Mouse (Mus musculus): ENCODE data around the gene Pou2f2. TPM values are rescaled to one million over a fixed set of nuclear protein-coding genes. Genes with fewer than 3 reads are reported as not detected.

The Pou2f2 gene
- polyA plus RNA-seq, 1 experiment from 2014 or later: 2.9 TPM

GRCm38 (mm10) chr7:25087972-25088371 lies 91.6 kb downstream of the Pou2f2 start:
- TF ChIP-seq EP300 (IDR thresholded peaks at IDR 0.05; ENCODE audit: low read depth) (no peak), CTCF (IDR thresholded peaks at IDR 0.05; ENCODE audit: low read depth) (no peak)
- ATAC-seq: no peak
- no peak for DNase-seq

GRCm38 (mm10) chr7:25087256-25087912 lies 92.1 kb downstream of the Pou2f2 start:
- Histone ChIP-seq H3K27ac (ENCODE audit: low read depth) (no peak overlapping the region), H3K4me3 (ENCODE audit: low read depth, low read length) (no peak overlapping the region), H3K4me1 (ENCODE audit: insufficient read depth) (peaks cover 22% of the 10 kb centered on the region), H3K36me3 (replicated peaks; ENCODE audit: insufficient read depth, low read length) (peaks cover 20% of the 10 kb centered on the region), H3K9ac (replicated peaks) (no peak overlapping the region), H3K27me3 (ENCODE audit: insufficient read depth, low read length) (0 out of 2 replicates have a peak, but pooled peaks cover 4% of the 10 kb centered on the region), H3K9me3 (ENCODE audit: low read length) (no peaks in the 10 kb centered on the region), H3K4me2 (ENCODE audit: low read depth, low read length) (no peak overlapping the region)
- ATAC-seq (no peak), DNase-seq (no peak)
- no peak for TF ChIP-seq EP300 (IDR thresholded peaks at IDR 0.05; ENCODE audit: low read depth)
- TF ChIP-seq CTCF (IDR thresholded peaks at IDR 0.05; ENCODE audit: low read depth): no peak
- 70% methylated on average over 10 of the region's 10 CpGs for WGBS (ENCODE audit: insufficient replicate concordance)

More at GRCm38 (mm10) chr7:25087972-25088371, 91.6 kb downstream of the Pou2f2 start:
- Histone ChIP-seq H3K4me3 (ENCODE audit: low read depth, low read length) (no peak overlapping the region), H3K27me3 (ENCODE audit: insufficient read depth, low read length) (0 out of 2 replicates have a peak, but pooled peaks cover 4% of the 10 kb centered on the region), H3K4me1 (ENCODE audit: insufficient read depth) (peaks cover 22% of the 10 kb centered on the region), H3K9me3 (ENCODE audit: low read length) (no peaks in the 10 kb centered on the region), H3K9ac (replicated peaks) (no peak overlapping the region), H3K36me3 (replicated peaks; ENCODE audit: insufficient read depth, low read length) (peaks cover 14% of the 10 kb centered on the region), H3K4me2 (ENCODE audit: low read depth, low read length) (no peak overlapping the region), H3K27ac (ENCODE audit: low read depth) (no peak overlapping the region)
- WGBS (ENCODE audit: insufficient replicate concordance): 43% methylated on average over 5 of the region's 5 CpGs

- Histone ChIP-seq H3K4me2 (ENCODE audit: low read depth, low read length) (no peak overlapping the region), H3K4me1 (ENCODE audit: insufficient read depth) (peaks cover 22% of the 10 kb centered on the region), H3K9ac (replicated peaks) (no peak overlapping the region), H3K4me3 (ENCODE audit: low read depth, low read length) (no peak overlapping the region), H3K36me3 (replicated peaks; ENCODE audit: insufficient read depth, low read length) (peaks cover 27% of the 10 kb centered on the region), H3K9me3 (ENCODE audit: low read length) (no peaks in the 10 kb centered on the region), H3K27me3 (ENCODE audit: insufficient read depth, low read length) (no peaks in the 10 kb centered on the region), H3K27ac (ENCODE audit: low read depth) (no peak overlapping the region)
- no peak for DNase-seq
- peak; percentile 55 for TF ChIP-seq CTCF (IDR thresholded peaks at IDR 0.05; ENCODE audit: low read depth)
- TF ChIP-seq EP300 (IDR thresholded peaks at IDR 0.05; ENCODE audit: low read depth): no peak
- 47% methylated on average over 3 of the region's 3 CpGs for WGBS (ENCODE audit: insufficient replicate concordance)
- no peak for ATAC-seq
Observed at GRCm38 (mm10) chr7:25086656-25087055, 92.9 kb downstream of the Pou2f2 start.

- Histone ChIP-seq H3K9me3 (ENCODE audit: low read length) (no peaks in the 10 kb centered on the region), H3K36me3 (replicated peaks; ENCODE audit: insufficient read depth, low read length) (peaks cover 48% of the 10 kb centered on the region), H3K4me3 (ENCODE audit: low read depth, low read length) (no peak overlapping the region), H3K9ac (replicated peaks) (peak overlapping the region; percentile 26; the same call in 1 of the 2 replicates), H3K27ac (ENCODE audit: low read depth) (peak overlapping the region; percentile 44; the same call in 1 of the 2 replicates), H3K4me2 (ENCODE audit: low read depth, low read length) (no peak overlapping the region), H3K4me1 (ENCODE audit: insufficient read depth) (peaks cover 22% of the 10 kb centered on the region), H3K27me3 (ENCODE audit: insufficient read depth, low read length) (no peaks in the 10 kb centered on the region)
- WGBS (ENCODE audit: insufficient replicate concordance): 30% methylated on average over 5 of the region's 5 CpGs
- no peak for DNase-seq
- TF ChIP-seq CTCF (IDR thresholded peaks at IDR 0.05; ENCODE audit: low read depth) (no peak), EP300 (IDR thresholded peaks at IDR 0.05; ENCODE audit: low read depth) (peak; percentile 21; the same call in 1 of the 2 replicates)
- peak; percentile 33; the same call in 1 of the 2 replicates for ATAC-seq
Observed at GRCm38 (mm10) chr7:25084621-25085020, 94.9 kb downstream of the Pou2f2 start.

- peak; percentile 55 for DNase-seq
- WGBS (ENCODE audit: insufficient replicate concordance): 72% methylated on average over 4 of the region's 4 CpGs
- Histone ChIP-seq H3K27ac (ENCODE audit: low read depth) (no peak overlapping the region), H3K36me3 (replicated peaks; ENCODE audit: insufficient read depth, low read length) (peaks cover 51% of the 10 kb centered on the region), H3K4me3 (ENCODE audit: low read depth, low read length) (no peak overlapping the region), H3K9me3 (ENCODE audit: low read length) (no peaks in the 10 kb centered on the region), H3K4me2 (ENCODE audit: low read depth, low read length) (no peak overlapping the region), H3K9ac (replicated peaks) (no peak overlapping the region), H3K4me1 (ENCODE audit: insufficient read depth) (peaks cover 36% of the 10 kb centered on the region), H3K27me3 (ENCODE audit: insufficient read depth, low read length) (no peaks in the 10 kb centered on the region)
- TF ChIP-seq EP300 (IDR thresholded peaks at IDR 0.05; ENCODE audit: low read depth) (no peak), CTCF (IDR thresholded peaks at IDR 0.05; ENCODE audit: low read depth) (peak; percentile 70)
- no peak for ATAC-seq
Observed at GRCm38 (mm10) chr7:25082510-25082909, 97.0 kb downstream of the Pou2f2 start.

GRCm38 (mm10) chr7:25080431-25080830 lies 99.1 kb downstream of the Pou2f2 start:
- no peak overlapping the region for H3K4me2 ChIP-seq (ENCODE audit: low read depth, low read length)
- no peak overlapping the region for H3K9ac ChIP-seq (replicated peaks)
- no peak overlapping the region for H3K4me3 ChIP-seq (ENCODE audit: low read depth, low read length)
- no peaks in the 10 kb centered on the region for H3K27me3 ChIP-seq (ENCODE audit: insufficient read depth, low read length)
- 88% methylated on average over 13 of the region's 13 CpGs for WGBS (ENCODE audit: insufficient replicate concordance)
- peaks cover 51% of the 10 kb centered on the region for H3K36me3 ChIP-seq (replicated peaks; ENCODE audit: insufficient read depth, low read length)
- DNase-seq (no peak), ATAC-seq (no peak)
- no peaks in the 10 kb centered on the region for H3K9me3 ChIP-seq (ENCODE audit: low read length)
- peaks cover 39% of the 10 kb centered on the region for H3K4me1 ChIP-seq (ENCODE audit: insufficient read depth)
- no peak overlapping the region for H3K27ac ChIP-seq (ENCODE audit: low read depth)
- no peak for TF ChIP-seq CTCF (IDR thresholded peaks at IDR 0.05; ENCODE audit: low read depth)
